Mouse (Mus musculus): ENCODE measurements around the gene Map3k12.

Map3k12 gene

DNA sequence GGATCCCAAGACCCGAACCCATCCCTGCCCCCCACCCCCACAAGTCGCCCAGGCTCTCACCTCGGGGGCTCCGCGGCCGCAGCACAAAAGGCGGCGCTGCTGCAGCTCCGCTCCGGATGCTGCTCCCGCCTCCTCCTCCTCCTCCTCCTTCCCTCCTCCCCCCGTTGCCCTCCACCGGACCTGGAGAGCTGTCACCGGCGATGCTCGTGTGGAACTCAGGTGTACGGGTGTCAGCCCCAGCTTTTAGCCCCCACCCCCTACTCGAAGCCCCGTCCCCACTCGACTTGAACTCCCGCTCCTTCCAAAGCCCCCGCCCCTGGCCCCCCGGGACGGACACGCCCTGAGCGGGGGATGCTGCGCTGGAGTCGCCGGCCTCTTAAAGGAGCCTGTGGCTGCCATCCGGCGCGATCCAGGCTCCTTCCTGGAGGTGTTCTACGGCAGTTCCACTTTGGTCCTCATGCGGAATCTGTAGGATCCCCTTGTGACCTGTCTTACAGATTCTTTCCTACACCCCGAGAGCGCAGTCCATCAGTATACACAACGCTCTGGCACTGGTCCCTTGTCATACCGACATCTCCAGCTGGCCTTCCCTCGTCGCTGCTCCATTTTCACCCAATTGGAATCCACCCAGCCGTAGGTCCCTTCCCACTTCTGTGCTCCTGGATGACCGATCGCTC is at the start of gene Map3k12:
TSS of gene Map3k12 (minus strand) at position 337 of the 677 bp plus-strand sequence.
- DNase-seq (ENCODE audit: extremely low read depth, low read depth, low spot score) = no peak

GRCm38 (mm10) chr15:102563681-102564080 is 46.8 kb upstream of the Map3k12 start:
- no peak for DNase-seq (ENCODE audit: extremely low read depth, low read depth, low spot score)

- no peak for DNase-seq (ENCODE audit: extremely low read depth, low read depth, low spot score)
Measured at GRCm38 (mm10) chr15:102563061-102563460, 46.2 kb upstream of the Map3k12 start.

DNA sequence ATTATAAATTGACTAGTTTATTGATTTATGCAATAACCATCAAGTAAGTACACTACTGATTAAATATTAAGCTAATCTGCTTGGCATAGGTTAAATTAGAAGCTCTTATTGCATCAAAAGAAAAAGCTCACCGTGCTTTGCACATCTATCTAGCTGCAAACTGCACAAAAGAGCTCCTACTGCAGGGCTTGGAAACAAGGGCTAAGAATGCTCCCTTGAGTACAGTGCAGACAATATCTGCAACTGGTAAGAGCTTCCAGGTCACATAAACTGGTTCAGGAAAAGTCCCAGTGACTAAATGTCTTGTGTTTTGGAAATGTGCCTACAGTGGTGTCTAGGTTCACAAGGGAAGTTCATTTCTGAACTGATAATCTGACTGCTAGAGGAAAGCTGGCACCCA is 45.6 kb upstream of the Map3k12 start:
- DNase-seq (ENCODE audit: extremely low read depth, low read depth, low spot score) = no peak

DNA sequence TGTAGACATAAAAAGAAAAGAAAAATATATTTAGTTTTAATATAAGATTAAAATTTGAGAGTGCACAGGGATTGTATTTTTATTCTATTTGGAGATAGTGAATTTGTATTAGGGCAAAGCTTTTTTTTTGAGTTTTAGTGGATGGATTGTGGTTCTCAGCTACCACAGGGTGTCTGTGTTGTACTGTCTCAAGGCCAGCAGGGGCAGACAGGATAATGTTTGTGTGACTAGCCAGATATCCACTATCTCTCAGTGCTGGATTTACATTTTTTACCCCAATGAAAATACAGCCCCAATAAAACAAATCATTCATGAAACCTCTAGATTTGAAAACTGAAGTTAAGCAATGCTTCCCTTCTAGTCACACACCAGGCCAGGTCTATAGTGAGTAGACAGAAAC is 40.7 kb upstream of the Map3k12 start:
- no peak for DNase-seq (ENCODE audit: extremely low read depth, low read depth, low spot score)

GRCm38 (mm10) chr15:102555581-102555980 is 38.7 kb upstream of the Map3k12 start:
- DNase-seq (ENCODE audit: extremely low read depth, low read depth, low spot score) = no peak

- no peak for DNase-seq (ENCODE audit: extremely low read depth, low read depth, low spot score)
Measured at GRCm38 (mm10) chr15:102552599-102552998, 35.7 kb upstream of the Map3k12 start.

DNA sequence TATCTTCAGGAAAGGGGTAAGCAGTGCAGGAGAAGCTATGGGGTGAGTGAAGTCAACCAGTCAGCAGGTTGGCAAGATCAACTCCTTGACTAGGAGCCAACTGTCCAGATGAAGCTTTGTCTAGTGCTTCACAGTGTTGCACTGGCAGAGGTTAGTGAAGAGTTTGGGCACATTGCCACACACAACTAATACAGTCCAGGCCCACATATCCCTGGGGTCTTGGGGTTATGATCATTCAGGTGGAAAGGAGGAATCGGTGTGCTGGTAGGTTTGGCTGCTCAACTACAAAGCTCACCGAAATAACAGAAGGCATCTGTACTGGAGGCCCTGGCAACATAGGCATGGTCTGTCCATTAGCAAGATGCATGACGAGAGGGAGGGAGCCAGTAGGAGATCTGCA is 30.6 kb upstream of the Map3k12 start:
- no peak for DNase-seq (ENCODE audit: extremely low read depth, low read depth, low spot score)

DNA sequence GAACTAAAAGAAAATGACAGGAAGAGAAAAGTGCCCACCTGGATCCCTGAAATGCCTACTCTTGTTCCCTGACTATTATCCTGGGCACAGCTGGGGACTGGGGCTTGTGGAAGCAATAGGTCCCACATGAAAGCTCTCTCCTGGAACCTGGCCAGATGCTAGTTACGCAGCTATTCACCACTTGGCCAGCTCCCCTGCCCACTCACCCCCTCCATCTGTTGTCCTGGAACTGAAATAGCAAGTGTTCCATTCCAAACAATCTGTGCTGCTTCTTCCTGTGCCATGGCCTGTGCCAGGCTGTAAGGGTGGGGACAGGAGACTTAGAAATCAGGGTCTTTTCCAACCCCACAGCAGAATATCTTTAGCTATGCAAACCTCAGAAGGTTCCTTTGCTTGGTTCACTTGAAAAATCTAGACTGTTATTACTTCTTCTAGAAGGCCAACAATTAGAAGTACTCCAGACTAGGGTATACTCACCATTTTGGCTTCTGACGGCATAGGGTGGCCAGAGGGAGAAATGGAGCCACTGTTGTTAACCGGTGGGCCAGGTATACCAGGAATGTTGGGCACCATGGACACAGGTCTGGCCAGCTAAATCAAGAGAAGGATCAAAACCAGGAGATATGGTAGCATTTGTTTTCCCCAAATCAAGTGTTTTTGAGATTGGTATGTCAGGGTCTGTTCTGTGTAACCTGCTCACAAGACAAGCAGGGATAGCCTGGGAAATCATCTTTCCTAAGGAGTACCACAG is 30.0 kb upstream of the Map3k12 start:
- no peak for DNase-seq (ENCODE audit: extremely low read depth, low read depth, low spot score)

DNA sequence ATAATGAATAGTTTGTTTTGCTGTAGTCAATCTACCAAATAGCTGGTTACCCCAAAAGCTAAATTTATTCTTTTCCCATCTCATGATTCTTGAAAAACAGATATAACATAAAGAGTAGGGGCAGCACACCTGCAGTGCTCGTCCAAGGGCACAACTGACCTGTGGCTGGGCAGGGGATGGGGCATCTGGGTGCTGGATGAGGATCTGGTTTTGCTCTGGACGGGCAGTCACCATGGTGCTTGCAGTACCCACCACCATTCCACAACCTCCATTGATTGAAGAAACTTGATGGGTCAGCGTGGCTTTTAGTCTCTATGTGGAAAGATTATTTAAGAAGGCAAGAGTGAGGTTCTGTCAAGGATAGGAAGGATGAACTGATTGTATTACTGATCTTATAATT is 29.4 kb upstream of the Map3k12 start:
- DNase-seq (ENCODE audit: extremely low read depth, low read depth, low spot score) = no peak

GRCm38 (mm10) chr15:102544801-102545200 is 27.9 kb upstream of the Map3k12 start:
- no peak for DNase-seq (ENCODE audit: extremely low read depth, low read depth, low spot score)

DNA sequence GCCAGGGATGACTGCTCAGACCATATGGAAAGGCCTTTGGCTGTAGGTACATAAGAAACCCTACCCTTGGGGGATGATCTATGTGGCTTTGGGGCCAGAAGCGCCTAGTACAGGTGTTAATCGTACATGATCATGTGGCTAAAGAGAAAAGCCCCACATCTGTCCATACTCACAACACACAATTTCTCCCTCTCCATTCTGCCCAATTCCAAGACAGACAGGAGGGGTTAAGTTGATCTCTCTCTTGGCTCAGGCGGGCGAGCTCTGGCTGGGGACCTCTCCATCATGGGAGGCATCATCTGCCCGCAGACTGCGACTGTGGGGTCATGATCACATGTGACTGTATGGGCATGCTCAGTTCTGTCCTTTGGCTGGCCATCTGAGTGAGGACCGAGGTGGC is 17.1 kb upstream of the Map3k12 start:
- no peak for DNase-seq (ENCODE audit: extremely low read depth, low read depth, low spot score)

DNA sequence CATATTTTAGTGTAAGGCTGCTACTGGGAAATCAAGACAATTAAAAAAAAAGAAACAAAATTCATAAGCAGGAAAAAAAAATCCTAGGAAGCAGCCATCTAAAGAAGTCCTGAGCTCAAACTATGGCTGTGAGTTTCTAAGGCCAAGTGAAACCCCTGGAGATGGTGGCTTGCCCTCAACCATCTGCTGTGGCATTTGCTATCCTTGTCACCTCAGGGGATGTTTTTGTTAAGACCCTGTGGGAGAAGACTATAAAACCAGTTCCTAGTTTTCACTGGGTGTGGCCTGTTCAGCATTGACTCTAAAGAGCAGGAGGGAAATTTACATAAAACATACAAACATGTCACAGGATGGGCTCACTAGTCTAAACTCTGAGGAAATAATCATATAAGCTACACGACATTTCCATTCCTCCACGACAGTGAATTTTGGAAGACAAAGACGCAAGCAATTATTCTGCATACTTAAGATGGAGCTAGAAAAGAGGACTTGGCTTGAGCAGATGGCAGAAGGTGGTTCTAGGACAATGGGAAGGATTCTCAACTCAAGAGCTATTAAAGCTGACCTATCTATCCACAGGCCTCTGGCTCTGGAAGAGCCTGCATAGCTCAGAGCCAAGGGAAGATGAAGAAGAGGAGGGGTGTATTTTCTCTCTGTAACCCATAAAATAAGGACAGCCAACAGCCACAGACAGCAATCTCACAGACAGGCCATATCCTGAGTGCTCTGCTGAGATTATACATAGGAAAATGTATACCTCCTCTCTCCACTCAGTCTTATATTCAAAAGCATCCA is 15.4 kb upstream of the Map3k12 start:
- DNase-seq (ENCODE audit: extremely low read depth, low read depth, low spot score) = no peak

DNA sequence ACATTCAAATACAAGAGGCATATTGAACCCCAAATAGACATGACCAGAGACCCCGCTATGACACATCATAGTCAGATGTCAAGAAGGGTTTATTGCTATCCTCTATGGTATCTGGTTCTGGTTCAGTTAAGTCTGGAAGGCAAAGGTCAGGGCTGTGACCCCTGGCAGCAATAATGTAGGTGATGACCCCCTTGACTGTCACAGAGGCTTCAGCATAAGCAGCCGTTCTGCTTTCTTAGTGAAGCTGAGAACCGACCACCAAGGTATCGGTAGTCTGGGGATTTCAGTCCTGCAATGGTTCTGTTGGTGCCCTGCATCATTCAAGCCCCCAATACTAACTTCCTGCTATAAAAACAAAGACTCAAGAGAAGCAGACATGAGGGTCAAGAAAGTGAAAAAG is 14.7 kb upstream of the Map3k12 start:
- DNase-seq (ENCODE audit: extremely low read depth, low read depth, low spot score) = no peak

DNA sequence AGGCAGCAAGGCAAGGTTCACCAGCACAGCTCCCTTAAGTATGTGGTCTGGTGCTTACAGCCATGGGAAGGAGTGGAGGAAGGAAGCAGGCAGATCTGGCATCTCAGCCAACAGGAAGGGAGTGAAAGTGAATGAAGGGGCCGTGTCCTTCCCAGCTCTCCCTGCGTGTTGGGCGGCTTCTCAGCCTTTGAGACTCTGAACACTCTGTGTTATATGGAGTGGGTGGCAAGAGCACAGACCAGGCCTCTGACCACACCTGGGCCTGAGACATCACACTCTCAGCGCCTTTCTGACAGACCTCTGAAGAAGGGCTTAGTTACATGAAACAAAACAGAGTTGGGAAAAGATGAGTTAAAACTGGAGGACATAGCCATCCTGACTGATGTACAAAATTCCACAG is 13.7 kb upstream of the Map3k12 start:
- DNase-seq (ENCODE audit: extremely low read depth, low read depth, low spot score) = no peak

GRCm38 (mm10) chr15:102528396-102528795 is 11.5 kb upstream of the Map3k12 start:
- no peak for DNase-seq (ENCODE audit: extremely low read depth, low read depth, low spot score)

DNA sequence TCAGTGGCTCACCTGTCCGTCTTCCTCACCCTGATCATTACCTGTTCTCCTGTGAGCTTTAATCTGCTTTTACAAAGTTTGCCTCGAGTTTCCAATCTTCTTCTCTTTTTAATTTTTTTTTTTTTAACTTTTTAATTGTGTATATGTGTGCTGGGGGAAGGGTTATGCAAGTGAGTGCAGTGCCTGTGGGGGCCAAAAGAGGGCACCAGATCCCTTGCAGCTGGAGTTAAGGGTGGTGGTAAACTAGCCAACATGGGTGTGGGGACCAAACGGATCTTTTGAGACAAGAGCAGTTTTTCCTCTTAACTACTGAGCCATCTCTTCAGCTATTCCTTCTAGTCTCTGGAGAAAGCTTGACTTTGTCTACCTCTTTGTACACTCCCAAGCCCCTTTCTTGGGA is 11.1 kb upstream of the Map3k12 start:
- no peak for DNase-seq (ENCODE audit: extremely low read depth, low read depth, low spot score)

DNA sequence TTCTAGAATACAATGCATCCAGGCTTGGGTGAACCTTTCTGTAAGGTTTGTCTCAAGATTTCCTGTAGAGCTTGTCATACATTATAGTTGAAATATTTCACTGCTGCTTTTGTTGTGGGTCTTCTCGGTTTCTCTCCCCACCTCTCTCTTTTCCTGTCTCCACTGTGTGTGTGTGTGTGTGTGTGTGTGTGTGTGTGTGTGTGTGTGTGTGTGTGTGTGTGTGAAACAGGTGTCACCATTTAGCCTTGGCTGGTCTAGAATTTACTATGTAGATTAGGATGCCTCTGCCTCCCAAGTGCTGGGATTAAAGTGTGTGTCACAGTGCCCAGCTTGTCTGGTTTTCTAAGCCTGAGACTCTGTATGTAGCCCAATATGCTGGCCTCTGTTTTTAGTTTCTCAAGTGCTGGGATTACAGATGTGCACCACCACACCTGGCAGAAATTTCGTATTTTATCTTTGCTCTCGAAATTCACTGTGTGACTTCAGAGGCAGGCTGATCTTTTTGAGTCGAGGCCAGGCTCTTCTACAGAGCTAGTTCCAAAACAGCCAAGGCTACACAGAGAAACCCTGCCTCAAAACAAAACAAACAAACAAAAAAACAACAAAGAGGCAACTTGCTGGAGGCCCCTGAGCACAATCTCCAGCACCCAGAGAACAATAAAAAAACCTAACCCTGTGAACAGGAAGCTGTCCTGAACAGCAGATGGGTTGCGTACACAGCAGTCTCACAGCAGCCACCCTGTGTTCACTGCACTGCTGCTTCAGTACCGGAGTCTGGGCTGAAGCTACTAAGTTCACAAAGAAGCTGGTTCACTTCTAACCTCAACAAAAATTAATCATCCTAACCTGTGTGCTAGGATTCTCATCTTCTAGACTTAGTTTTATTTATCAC is 9.5 kb upstream of the Map3k12 start:
- no peak for DNase-seq (ENCODE audit: extremely low read depth, low read depth, low spot score)

DNA sequence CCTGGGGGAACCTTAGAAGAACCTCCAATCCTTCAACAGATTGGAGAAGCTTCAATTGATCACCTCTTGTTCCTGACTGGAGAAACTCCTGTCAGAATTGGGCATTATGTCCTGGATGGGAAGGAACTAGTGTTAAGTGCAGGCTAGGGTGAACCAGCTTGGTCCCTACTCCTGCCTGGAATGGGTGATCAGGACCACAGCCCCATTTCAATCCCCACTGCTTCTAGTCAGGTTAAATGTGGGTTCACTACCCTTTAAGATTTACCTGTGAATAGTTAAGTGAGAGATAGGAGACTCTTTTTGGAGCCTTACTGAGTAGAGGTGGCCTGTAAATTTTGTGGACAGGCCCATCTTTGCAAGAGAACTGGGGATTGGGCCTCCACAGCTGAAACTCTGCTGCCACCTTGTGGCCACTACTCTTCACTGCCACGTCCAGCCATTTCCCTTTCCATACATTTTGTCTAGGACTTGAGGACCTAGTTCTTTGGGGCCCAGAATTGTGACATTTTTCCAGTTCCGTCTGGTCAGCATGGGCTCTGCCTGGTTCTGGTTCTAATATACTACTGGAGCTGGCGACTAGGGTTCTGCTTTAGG is 8.1 kb upstream of the Map3k12 start, which contains the start of gene Npff:
TSS of gene Npff (minus strand) at position 51 of the 594 bp plus-strand sequence.
- DNase-seq (ENCODE audit: extremely low read depth, low read depth, low spot score) = no peak

DNA sequence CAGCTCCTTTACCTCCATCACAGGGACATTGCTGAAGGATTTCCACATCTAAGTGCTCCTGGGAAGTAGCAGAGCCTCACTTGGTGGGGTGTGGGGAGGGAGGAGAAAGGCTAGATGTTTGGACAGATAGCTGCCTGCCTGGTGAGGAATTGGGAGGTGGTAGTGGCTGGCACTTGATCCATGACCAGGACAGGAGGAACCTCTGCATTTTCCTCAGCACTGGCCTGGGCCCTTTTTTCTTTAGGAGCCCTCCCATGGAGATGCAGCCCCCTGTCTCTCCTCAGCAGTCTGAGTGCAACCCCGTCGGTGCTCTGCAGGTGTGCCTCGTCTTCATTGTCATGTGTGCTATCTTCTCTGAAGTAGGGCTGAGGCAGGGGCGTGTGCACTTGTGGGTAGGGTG is 4.6 kb upstream of the Map3k12 start:
- no peak for DNase-seq (ENCODE audit: extremely low read depth, low read depth, low spot score)
